Mouse (Mus musculus): ENCODE data around the gene Dcx. TPM values are rescaled to one million over a fixed set of nuclear protein-coding genes. Genes with fewer than 3 reads are reported as not detected.

Gene Dcx
- polyA plus RNA-seq, 1 experiment, result 0.12 TPM

DNA sequence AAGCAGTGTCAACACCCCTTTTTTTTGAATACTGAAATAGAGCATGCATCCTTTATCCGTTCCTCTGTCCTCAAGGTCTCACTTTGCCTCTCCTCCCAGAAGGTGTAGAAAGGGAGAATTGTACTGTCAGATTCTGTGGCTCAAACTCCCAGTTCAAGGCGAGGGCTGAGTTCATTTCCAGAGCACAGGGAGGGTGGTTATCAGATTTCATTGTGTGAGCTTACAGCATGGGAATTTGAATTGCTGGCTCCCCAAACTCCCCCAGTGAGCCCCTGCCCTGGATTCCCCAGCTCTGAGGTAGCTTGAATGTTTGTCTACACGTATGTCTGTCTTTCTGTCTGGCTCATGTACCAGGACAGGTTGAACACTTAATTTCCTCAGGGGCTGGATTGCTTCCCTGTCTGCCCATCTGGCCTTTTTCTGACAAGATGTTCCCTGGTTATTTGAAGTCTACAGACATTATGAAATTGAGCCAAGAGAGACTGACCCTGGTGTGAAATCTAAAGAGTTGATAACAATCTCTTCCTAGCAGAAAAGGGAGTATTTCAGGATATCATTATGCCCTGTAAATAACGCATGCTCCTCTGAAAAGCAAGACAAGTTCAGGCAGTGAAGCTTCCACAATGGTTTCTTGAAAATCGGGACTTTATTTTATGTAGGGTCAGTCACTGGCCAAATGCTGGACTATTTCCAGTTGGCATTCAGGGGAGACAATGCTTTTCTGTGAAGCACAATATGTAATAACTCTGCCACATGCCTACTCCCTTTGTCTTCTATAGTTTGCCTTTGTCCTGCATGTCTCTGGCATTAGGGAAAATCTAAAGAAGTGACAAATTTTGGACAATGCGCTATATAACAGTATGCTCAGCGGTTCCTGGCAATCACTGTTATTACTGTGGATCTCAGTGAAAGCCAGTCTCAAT, 35.5 kb downstream of the Dcx start:
- Histone ChIP-seq H3K4me1 (ENCODE audit: control insufficient read depth, insufficient read depth, low read length) (no peaks in the 10 kb centered on the region), H3K27ac (ENCODE audit: insufficient read depth, low read length) (no peak overlapping the region), H3K4me3 (ENCODE audit: insufficient read depth, low read length) (no peak overlapping the region)
- no peak for TF ChIP-seq POLR2A (IDR thresholded peaks at IDR 0.05; ENCODE audit: low read depth, low read length)
- TF ChIP-seq CTCF (IDR thresholded peaks at IDR 0.05; ENCODE audit: borderline replicate concordance, insufficient read depth, low read length), result no peak

DNA sequence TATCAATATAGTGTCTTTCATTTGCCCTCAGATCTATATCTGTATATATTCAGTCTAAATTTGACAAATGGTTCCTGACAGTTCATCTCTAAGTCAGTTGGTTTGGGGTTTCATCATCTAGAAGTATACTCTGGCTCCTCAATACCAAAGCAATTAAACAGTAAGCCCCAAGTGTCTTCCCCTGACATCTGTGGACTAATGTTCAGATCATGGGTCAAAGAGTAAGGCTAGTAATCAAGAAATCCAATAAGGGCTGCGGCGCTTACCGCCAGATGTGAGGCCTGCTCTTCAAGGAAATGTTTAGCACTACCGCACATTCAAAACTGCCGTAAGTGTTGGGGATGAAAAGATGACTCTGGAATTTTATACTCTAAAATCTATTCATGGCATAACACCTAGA, 36.2 kb downstream of the Dcx start:
- Histone ChIP-seq H3K27ac (ENCODE audit: insufficient read depth, low read length) (no peak overlapping the region), H3K4me3 (ENCODE audit: insufficient read depth, low read length) (no peak overlapping the region), H3K4me1 (ENCODE audit: control insufficient read depth, insufficient read depth, low read length) (no peaks in the 10 kb centered on the region)
- TF ChIP-seq CTCF (IDR thresholded peaks at IDR 0.05; ENCODE audit: borderline replicate concordance, insufficient read depth, low read length), result no peak
- TF ChIP-seq POLR2A (IDR thresholded peaks at IDR 0.05; ENCODE audit: low read depth, low read length), result no peak

GRCm38 (mm10) chrX:143893180-143893579, 39.9 kb downstream of the Dcx start:
- TF ChIP-seq CTCF (IDR thresholded peaks at IDR 0.05; ENCODE audit: borderline replicate concordance, insufficient read depth, low read length), result no peak
- TF ChIP-seq POLR2A (IDR thresholded peaks at IDR 0.05; ENCODE audit: low read depth, low read length), result no peak
- no peaks in the 10 kb centered on the region for H3K4me1 ChIP-seq (ENCODE audit: control insufficient read depth, insufficient read depth, low read length)
- H3K4me3 ChIP-seq (ENCODE audit: insufficient read depth, low read length), result no peak overlapping the region
- no peak overlapping the region for H3K27ac ChIP-seq (ENCODE audit: insufficient read depth, low read length)

- H3K4me3 ChIP-seq (ENCODE audit: insufficient read depth, low read length), result no peak overlapping the region
- H3K4me1 ChIP-seq (ENCODE audit: control insufficient read depth, insufficient read depth, low read length), result no peaks in the 10 kb centered on the region
- H3K27ac ChIP-seq (ENCODE audit: insufficient read depth, low read length), result no peak overlapping the region
- TF ChIP-seq CTCF (IDR thresholded peaks at IDR 0.05; ENCODE audit: borderline replicate concordance, insufficient read depth, low read length), result no peak
- TF ChIP-seq POLR2A (IDR thresholded peaks at IDR 0.05; ENCODE audit: low read depth, low read length), result no peak
Measured at GRCm38 (mm10) chrX:143885765-143886164, 47.3 kb downstream of the Dcx start.

DNA sequence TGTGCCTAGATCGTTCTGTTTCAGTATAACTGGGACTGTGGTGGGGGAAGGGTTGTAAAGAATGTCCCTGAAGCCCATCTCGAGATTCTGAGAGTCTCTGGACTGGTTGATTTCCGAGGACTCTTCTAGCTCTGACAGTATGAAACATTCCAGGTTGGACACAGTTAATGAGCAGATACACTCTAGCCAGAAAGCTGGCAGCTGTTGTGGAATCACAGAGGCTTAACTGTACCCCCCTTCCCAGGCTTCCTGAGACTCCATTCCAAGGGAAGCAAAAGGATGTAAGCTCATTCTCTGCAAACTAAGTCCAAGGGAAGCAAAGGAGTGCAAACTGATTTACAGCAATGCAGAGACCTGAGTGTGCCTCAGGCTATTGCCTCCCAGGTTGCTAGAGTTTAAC, 48.2 kb downstream of the Dcx start:
- TF ChIP-seq CTCF (IDR thresholded peaks at IDR 0.05; ENCODE audit: borderline replicate concordance, insufficient read depth, low read length) (no peak), POLR2A (IDR thresholded peaks at IDR 0.05; ENCODE audit: low read depth, low read length) (no peak)
- H3K27ac ChIP-seq (ENCODE audit: insufficient read depth, low read length), result no peak overlapping the region

GRCm38 (mm10) chrX:143884299-143884698, 48.8 kb downstream of the Dcx start:
- TF ChIP-seq CTCF (IDR thresholded peaks at IDR 0.05; ENCODE audit: borderline replicate concordance, insufficient read depth, low read length), result no peak
- no peak for TF ChIP-seq POLR2A (IDR thresholded peaks at IDR 0.05; ENCODE audit: low read depth, low read length)
- Histone ChIP-seq H3K4me3 (ENCODE audit: insufficient read depth, low read length) (no peak overlapping the region), H3K4me1 (ENCODE audit: control insufficient read depth, insufficient read depth, low read length) (no peaks in the 10 kb centered on the region), H3K27ac (ENCODE audit: insufficient read depth, low read length) (no peak overlapping the region)

More for the DNA sequence above, 48.2 kb downstream of the Dcx start:
- Histone ChIP-seq H3K4me1 (ENCODE audit: control insufficient read depth, insufficient read depth, low read length) (no peaks in the 10 kb centered on the region), H3K4me3 (ENCODE audit: insufficient read depth, low read length) (no peak overlapping the region)

GRCm38 (mm10) chrX:143881806-143882468, 51.2 kb downstream of the Dcx start:
- Histone ChIP-seq H3K4me3 (ENCODE audit: insufficient read depth, low read length) (no peak overlapping the region), H3K4me1 (ENCODE audit: control insufficient read depth, insufficient read depth, low read length) (no peaks in the 10 kb centered on the region), H3K27ac (ENCODE audit: insufficient read depth, low read length) (no peak overlapping the region)
- TF ChIP-seq CTCF (IDR thresholded peaks at IDR 0.05; ENCODE audit: borderline replicate concordance, insufficient read depth, low read length) (no peak), POLR2A (IDR thresholded peaks at IDR 0.05; ENCODE audit: low read depth, low read length) (no peak)

- Histone ChIP-seq H3K27ac (ENCODE audit: insufficient read depth, low read length) (no peak overlapping the region), H3K4me1 (ENCODE audit: control insufficient read depth, insufficient read depth, low read length) (no peaks in the 10 kb centered on the region), H3K4me3 (ENCODE audit: insufficient read depth, low read length) (no peak overlapping the region)
- TF ChIP-seq POLR2A (IDR thresholded peaks at IDR 0.05; ENCODE audit: low read depth, low read length) (no peak), CTCF (IDR thresholded peaks at IDR 0.05; ENCODE audit: borderline replicate concordance, insufficient read depth, low read length) (no peak)
Measured at GRCm38 (mm10) chrX:143879631-143880030, 53.5 kb downstream of the Dcx start.

- no peaks in the 10 kb centered on the region for H3K4me1 ChIP-seq (ENCODE audit: control insufficient read depth, insufficient read depth, low read length)
- no peak overlapping the region for H3K27ac ChIP-seq (ENCODE audit: insufficient read depth, low read length)
- H3K4me3 ChIP-seq (ENCODE audit: insufficient read depth, low read length), result no peak overlapping the region
- no peak for TF ChIP-seq POLR2A (IDR thresholded peaks at IDR 0.05; ENCODE audit: low read depth, low read length)
- TF ChIP-seq CTCF (IDR thresholded peaks at IDR 0.05; ENCODE audit: borderline replicate concordance, insufficient read depth, low read length), result no peak
Measured at GRCm38 (mm10) chrX:143867129-143867664, 65.9 kb downstream of the Dcx start.

DNA sequence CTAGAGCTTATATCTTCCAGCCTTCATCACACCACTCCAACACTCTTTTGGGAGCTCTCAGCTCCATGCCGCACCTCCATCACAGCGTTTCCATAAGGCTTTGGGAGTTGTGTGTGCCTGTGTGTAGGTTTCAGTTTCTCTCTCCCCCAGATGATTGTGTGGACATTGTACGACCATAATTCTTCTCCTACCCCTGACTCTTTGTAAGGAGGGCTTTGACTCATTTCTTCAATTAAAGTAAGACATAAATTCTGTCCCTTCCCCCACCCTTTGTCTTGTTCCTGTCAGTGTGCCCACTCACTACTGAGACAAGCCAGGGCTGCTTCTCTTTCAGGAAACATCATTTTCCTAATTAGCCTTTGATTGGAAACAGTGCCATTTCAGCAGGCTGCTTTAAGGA, 81.8 kb downstream of the Dcx start:
- Histone ChIP-seq H3K4me3 (ENCODE audit: insufficient read depth, low read length) (no peak overlapping the region), H3K4me1 (ENCODE audit: control insufficient read depth, insufficient read depth, low read length) (no peaks in the 10 kb centered on the region), H3K27ac (ENCODE audit: insufficient read depth, low read length) (no peak overlapping the region)
- TF ChIP-seq CTCF (IDR thresholded peaks at IDR 0.05; ENCODE audit: borderline replicate concordance, insufficient read depth, low read length) (no peak), POLR2A (IDR thresholded peaks at IDR 0.05; ENCODE audit: low read depth, low read length) (no peak)
